Mouse (Mus musculus): ENCODE data around the gene Prune1.

GRCm38 (mm10) chr3:95286011-95286410, 4.1 kb upstream of the Prune1 start:
- TF ChIP-seq POLR2A (IDR thresholded peaks at IDR 0.05; ENCODE audit: control insufficient read depth, low read depth, low read length) = no peak
- no peak for TF ChIP-seq CTCF (IDR thresholded peaks at IDR 0.05; ENCODE audit: control insufficient read depth, insufficient read depth, insufficient replicate concordance, low read depth, low read length)

Data from testis, adult 2 months (tissue).